Mouse (Mus musculus): ENCODE data around the gene Prr12.
A peak's percentile ranks its signal among the peaks of the same experiment; 100 is the strongest.

Gene Prr12

DNA sequence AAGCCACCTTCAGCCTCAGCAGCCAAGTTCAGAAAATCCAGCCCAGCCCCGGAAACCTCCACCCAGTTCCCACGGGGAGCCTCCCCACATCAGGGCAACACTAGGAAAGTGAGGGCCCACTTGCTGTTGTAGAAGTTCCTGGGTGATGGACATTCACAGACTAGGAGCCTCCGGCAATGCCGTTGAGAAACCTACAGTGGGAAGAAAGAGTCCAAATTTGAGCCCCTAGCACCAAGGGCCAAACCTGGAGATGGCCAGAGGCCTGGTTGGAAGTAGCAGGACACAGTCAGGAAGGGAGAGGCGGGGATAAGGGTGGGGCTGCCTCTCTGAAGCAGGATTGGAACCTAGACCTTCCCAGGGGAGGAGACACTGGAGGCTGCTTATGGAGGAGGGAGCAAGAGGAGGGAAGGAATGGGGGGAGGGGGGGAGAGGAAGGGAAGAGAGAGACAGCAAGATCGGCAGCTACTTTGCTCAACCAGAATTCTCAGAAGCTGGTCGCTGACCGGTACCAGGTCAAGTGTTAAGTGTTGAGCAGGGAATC, 33.6 kb downstream of the Prr12 start:
- peak; percentile 92 for DNase-seq

DNA sequence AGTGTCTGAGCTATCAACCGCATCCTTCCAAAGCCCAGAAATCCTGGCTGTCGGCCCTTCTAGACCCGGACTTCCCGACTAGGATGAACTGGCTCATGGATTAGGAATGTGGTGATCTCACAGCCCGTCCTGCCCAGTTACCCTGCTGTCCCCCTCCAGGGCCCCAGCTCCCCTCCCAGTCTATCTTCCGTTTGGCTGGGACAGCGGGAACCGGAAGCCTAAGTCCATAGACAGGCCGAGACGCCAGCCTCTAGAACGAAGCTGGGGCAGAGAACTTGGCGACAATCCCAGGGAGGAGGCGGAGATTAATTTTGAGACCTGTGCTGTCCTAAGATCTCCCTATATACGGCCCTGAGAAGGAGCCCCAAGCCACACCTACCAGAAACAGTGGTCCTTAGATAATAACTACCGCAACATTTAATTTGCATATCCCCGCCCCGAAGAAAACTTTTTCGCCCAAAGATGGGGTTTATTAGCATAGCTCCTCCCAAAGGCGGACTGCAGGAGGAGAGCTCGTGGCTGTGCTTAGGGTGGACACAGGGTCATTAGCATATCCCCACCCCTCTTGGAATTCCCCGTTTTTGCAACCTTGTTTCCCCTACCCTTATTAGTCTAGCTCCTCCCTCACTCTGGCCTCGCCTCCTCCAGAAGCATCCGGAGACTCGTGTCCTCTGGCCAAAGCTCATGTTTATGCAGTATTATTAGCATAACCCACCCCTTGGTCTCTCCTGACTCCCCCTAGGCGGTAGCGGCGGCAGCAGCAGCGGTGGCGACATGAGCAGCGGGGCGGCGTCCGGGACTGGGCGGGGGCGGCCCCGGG, 35.2 kb downstream of the Prr12 start, which contains the start of gene Rras:
Rras (plus strand) TSS at position 720 of the 820 bp plus-strand sequence.
- peak; percentile 98 for DNase-seq

DNA sequence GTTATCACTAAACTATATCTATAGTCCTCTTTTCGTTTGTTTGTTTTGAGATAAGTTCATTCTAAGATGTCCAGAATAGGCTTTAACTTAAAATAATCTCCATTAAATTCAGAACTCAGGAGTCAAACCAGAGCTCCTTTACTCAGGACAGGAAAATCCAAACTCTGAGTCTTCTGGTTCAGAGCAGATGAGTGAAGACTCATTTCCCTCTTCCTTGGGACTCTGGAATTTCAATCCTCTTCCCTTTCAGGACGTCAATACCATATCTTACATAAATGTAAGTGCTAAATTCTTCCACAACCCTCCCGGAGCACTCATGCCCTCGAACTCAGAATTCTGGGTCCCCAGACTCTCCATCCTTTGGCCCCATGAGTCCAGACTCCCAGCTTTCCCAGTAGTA, 35.9 kb downstream of the Prr12 start:
- no peak for DNase-seq

DNA sequence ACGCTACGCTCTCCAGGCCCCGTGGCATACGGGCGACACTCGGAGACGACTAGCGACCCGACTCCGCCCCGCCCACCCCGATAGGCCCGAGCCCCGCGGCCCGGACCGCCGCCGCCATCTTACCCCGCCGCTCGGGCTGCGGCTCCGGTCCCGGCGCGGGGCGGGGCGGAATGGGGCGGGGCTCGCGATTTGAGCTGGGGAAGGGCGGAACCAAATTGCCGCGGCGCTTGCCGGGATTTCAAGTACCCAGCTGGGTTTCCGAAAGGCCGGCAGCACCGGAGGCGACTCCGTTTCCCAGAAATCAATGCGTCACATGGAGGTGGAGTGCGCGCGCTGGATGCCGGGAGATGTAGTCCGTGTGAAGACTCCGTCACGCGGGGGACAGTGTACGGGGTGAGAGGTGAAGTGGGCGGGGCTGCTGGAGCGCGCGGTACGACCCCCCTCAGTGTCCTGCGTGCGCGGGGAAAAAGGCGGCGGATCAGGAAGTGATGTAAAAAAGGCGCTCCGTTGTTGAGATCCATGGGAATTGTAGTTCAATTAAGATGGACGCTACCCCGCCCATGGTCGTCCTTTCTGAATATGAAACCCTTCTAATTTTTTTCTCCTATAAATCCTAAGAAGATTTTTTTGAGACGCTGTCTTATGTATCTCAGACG, 36.6 kb downstream of the Prr12 start, which contains the start of gene Scaf1:
Scaf1 (minus strand) TSS at position 407 of the 656 bp plus-strand sequence.
- DNase-seq = peak; percentile 100

DNA sequence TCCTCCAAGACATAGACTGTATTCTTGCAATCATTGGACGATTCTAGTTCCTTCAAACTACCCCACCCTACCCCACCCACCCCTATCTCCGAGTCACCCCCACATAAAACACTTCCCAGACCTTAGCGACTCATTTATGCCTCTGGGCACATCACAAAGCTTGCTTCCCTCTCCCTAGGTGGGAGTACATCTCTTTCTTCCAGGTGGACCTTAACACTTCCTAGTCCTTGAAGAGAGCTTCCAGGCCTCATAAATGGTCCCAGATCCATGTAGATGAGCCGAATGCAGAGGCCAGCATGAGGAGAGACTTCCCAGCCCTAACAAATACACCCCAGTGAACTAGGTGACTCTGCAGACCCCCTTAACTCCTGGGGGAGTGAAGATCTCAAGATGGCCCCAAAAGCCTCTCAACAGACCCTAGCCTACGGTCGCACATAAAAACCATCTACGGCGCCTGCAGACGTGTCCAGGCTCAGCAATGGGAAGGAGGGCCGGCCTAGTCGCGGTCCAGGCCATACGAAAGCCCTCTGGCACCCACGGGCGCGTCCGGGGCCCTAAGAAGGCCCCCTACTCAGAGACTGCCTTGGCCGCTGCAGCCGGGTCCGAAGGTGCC, 37.2 kb downstream of the Prr12 start:
- DNase-seq = no peak

DNA sequence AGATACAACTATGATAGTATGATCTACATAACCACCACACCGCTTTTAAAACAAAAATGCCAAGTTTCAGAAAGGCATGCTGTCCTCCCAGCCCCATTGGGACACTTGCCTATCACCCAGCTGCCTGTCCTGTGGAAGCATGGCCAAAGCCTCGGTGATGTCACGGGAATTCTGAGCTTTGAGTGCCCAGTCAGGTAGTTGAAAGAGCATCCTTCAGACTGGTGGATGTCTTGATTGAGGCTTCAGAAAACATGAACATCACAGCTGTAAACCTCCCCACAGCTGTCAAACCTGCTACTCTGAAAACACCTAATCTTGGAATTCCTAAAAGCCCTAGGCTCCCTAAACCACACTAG, 38.6 kb downstream of the Prr12 start:
- no peak for DNase-seq

DNA sequence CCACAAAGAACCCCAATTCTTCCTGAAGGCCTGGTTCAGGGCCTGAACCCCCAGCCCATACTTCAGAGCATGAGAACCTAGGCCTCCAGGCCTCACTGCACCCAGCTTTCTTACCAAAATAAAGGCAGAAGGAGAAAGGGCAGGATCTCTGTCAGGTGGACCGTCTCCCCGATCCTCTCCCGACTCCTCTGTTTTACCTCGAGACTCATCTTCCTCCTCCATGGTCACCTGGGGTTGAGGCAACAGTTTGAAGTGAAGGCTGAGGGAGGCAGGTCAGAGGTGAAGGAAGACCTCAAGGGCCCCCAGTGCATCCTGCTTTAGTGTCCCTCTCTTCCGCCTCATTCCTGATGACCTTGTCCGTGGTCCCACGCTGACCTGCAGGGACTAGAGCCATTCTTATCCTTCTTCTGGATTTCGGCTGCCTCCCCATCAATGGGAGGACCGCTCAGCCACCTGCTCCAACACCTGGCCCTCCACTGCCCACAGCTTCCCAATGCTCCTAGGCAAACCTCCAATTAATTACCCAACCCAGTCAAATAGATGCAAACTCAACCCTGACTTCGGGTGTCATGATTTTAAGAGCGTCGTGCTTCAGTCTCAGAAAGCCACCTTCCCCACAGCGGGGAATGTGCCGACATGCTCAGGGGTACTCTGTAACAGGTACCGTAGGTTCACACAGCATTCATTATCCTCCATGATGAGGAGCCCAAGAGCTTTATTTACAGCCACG, 39.1 kb downstream of the Prr12 start:
- DNase-seq = no peak

DNA sequence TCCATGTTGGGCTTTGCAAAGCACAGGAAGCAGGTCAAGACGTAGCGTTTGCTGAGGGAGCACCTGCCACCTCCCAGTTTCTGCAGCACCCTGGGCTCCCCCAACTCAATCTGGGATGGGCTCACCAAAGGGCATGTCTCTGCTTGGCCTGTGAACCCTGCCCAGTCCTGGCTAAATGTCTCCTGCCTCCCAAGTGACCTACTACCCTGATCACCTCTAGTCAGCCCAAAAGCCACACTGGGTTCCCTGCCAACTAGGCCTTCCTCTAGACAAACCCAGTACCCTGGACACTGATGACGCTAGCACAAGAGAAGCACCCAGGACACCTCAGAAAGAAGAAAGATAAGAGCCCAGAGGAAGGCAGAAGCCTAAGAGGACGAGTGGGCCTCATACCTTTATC, 39.9 kb downstream of the Prr12 start:
- no peak for DNase-seq

DNA sequence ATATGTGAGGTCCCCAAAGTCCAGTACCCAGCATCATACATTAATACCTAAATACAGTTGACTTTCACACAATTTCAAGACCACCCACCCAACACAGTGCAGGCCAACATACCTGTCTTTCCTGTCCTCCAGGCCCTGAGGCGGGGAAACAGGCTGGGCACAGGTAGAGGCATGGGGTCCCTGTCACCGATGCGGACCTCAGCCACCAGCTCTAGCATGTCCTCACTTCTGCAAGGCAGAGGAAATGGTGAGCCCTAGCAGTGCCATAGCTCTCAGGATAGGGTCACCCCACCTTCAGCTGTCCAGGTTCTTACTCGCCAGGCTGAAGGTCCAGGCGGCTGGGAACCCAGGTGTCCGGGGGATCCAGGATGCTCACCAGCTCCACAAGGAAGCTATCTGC, 40.7 kb downstream of the Prr12 start:
- DNase-seq = no peak

DNA sequence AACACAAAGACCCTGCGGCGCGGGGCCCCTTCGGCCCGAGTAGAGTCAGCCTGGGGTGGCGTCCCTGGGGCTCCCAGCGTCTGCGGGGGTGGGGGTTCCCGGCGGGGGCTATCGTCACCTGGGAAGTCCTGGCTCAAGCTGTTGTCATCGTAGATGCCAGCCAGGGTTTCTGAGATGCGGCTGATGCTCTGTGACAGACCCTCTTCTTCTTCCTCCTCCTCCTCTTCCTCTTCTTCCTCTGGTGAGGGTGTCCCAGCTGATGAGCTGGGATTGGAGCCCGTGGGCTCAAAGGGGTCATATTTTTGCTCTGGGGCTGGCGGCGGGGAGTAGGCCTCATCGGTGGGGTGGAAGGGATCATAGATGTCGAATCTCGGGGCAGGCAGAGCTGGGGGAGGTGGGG, 44.3 kb downstream of the Prr12 start:
- DNase-seq = no peak

DNA sequence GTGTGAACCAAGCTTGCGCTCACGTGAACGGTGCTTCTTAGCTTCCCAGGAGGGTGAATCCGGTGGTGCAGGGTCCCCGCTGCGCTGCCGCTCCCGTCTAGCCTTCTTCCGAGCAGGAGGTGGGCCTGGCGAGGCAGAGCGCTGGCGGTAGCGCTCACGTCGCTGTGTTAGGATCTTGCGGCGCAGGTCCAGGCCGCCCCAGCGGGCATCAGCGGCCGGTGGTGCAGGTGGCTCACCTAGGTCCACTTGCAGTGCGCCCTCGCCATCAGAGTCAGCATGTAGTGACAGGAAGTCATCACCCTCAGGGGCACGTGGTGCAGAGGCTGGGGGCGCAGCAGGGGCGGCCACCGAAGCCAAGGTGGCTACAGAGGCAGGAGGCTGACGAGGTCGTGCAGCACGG, 44.8 kb downstream of the Prr12 start:
- no peak for DNase-seq

DNA sequence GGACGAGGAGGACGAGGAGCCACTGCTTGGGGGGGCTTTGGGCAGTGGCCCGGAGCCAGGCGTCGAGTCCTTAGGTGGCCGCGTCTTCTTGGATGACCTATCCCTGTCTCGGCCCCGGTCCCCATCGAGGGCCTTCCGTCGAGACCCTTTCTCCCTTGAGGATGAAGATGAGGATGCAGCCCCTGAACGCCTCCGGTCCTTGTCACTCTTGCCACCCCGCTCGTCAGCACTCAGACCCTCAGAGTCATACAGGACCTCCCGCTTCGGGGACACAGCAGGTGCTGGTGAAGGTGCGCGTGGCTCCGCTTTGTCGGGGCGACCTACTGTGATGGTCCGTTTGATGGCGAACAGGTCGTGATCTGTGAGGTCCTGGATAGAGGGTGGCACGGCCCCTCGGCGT, 45.5 kb downstream of the Prr12 start:
- DNase-seq = no peak

DNA sequence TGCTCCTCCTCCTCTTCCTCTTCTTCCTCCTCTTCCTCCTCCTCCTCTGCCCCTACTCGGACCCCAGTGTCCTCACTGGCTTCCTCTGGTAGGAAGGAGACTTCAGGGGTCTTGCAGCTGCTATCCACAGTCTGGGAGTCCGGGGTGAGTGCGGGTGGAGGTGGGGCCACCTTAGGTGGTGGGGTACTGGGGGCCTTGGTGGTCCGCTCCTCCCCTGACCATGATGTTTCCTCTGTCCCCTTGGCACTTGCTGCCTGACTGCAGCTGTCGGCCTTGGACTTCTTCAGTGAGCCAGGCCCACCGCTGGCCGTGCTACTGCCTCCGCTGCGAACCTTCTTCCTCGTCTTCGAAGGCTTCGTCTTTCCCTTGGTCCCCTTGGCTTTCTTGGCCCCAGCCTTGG, 46.2 kb downstream of the Prr12 start:
- DNase-seq = no peak

DNA sequence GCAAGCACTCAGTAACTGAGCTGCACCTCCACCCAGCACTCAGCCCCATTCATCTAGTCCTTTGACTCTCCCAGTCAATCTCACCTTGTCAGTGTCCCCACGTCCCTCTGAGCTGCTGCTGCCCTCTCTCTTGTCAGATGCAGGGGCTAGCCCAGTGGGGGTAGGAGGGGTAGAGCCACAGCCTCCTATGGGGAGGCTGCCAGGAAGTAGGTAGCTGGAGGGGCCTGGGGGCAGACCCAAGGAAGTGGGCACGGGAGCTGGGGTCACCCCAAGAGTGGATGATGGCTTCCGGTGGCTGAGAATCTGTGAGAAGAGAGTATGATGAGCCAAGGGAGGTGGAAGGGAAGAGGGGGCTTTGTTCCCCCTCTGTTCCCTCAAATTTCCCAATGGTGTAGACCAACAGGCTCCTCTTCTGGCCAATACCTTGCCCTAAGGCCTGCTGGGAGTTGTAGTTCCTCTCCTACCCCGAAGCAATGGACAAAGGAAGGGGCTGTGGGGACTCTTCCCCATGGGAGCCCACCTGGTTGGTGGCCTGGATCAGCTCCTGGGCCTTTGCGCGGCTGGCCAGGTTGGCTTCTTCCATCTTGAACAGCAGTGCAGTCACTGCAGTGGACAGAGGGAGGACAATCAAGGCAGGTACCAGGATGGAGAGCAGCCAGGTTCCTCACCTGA, 47.2 kb downstream of the Prr12 start:
- DNase-seq = no peak

DNA sequence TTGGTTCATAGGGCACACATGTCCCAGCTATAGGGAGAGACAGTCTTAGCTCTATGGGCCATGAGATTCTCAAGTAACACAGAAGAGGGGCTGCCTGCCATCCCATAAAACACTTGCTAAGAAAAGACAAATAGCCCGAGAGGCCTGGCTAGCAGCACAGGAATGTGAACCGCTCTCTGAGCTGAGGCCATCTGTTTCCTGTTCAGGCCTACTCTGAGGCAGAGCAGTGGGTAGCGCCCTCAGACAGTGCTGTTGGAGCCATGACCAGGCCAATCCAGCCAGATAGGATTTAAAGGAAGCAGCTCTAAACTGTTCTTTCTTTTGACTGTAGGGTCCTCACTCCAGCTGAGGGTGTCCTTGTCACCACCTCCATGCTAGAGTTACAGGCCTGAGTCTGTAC, 48.1 kb downstream of the Prr12 start:
- no peak for DNase-seq

DNA sequence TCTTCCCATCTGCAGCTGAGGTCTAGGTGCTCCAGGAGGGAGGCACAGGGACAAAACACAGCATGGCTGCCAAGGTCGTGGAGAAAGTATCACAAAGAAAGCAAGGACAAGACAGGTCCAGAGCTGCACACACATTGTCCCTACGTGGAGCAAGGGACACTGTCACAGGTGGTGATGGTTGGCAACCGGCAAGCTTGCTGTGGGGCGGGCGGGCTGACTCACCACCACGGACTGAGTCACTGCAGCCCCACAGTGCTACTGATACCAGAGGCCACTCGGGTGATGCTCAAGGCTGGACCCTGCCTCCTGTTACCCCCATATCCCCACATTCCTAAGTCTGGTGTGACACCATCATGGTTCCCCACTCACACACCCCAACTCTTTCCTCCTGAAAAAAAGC, 50.2 kb downstream of the Prr12 start:
- DNase-seq = no peak

DNA sequence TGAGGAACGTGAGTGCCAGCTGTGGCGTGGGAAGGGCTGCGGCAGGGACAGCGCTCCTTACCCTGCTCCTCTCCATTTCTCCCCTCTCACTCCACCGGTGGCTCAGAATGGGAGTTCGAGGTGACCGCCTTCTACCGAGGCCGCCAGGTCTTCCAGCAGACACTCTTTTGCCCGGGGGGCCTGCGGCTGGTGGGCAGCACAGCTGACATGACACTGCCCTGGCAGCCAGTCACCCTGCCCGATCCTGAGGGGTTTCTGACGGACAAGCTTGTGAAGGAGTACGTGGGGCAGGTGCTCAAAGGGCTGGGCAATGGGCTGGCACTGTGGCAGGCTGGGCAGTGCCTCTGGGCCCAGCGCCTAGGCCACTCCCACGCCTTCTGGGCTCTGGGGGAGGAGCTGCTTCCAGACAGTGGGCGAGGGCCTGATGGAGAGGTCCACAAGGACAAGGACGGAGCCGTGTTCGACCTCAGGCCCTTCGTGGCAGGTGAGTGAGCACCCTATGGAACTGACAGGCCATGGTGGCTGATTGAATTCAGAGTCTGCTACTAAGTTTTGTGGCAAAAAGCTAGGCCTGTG, 52.1 kb downstream of the Prr12 start:
- DNase-seq = no peak

DNA sequence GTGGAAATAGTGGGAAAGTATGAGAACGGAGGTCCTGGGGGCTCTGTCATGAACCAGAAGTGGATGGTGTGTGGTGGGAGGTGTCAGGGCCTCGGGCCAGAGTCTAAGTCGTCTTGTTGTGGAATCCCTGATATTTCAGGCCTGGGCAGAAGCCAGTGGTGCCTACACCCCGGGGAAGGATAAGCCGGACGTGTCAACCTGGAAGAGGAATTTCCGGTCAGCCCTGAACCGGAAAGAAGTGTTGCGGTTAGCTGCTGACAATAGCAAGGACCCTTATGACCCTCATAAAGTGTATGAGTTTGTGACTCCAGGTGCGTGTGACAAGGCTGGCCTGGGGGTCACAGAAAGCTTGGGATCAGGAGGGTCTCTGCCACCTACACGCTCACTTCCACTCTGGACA, 52.9 kb downstream of the Prr12 start:
- peak; percentile 72 for DNase-seq

DNA sequence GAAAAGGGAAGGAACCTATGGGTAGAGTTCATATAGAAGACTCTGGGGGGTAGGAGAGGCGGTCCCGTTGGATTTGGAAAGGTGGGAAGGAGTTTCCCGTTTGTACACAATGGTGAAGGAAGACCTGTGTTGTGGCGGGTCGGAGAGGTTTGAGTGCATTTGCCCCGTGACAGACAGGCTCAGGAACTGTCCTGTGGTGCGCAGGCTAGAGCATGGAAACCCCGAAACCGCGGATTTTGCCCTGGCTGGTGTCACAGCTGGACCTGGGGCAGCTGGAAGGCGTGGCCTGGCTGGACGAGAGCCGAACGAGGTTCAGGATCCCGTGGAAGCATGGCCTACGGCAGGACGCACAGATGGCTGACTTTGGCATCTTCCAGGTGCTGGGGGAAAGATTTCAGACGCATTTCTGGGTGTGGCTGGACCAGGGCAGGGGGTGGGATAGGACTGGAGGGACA, 54.2 kb downstream of the Prr12 start, which contains the start of gene Bcl2l12:
Bcl2l12 (minus strand) TSS at position 212 of the 455 bp plus-strand sequence.
- peak; percentile 78 for DNase-seq

DNA sequence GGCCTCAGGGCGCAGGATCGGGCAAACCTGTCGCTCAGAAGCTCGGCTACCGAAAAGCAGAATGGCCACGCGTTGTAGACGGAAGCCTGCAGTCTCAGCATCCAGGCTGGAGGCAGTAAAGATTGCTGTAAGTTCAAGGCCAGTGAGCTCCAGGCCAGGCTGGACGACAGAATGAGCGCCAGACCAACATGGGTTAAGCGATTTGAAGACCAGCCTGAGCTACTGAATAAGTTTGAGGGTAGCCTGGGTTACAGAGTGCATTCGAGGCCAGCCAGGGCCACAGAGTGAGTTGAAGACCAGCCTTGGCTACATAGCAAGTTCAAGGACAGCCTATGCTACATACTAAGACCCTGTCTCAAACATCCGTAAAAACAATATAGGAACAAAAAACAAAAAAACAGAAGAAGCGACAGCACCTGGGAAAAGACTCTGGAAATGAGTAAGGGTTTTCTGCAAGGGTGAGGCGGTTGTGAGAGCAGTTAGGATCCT, 54.7 kb downstream of the Prr12 start:
- no peak for DNase-seq

DNA sequence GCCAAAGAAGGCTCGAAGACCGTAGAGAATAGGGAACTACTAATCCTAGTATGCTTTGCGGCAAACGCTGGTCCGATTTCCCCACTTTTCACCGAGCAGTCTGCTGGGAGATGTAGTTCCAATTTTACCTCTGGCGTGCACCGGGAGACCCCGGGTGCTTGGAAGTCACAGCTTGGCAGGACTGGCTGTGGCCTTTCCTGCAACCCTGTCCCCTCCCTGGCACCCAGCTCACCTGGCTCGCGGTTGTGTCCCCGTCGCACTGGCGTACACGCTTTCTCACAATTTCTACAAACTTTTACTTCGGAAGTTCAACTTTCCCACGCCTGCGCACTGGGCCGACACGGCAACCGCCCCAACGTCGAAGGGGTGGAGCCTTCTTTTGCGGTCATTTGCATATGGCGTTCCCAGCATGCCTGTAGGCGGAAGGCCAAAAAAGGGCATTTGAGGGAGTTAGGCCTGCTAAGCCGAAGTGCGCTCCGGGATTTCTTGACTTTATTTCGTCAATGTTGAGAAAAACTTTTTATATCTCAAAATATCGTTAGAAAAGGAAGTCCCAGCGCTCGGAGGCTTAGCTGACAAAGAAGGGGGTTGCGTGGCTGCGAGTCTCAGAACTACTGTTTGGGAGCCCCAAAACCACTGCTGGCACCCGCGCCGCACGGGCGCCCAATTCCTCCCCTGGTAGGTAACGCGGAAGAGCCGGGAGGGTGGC, 55.3 kb downstream of the Prr12 start, which contains the start of gene Irf3:
Irf3 (plus strand) TSS at position 418 of the 709 bp plus-strand sequence.
- peak; percentile 99 for DNase-seq

Data from lung, postnatal 10 days (tissue).